Mouse (Mus musculus): ENCODE measurements at regions not wholly inside any gene's neighbourhood (a gene's known extent, or its start where the extent isn't known, plus 50 kb on each side); places are given as distances from the start of the nearest gene placed in this dataset.
"Not testable (repeated sequence)": the region's sequence is repeated elsewhere in the genome, so short reads cannot be mapped to it uniquely, and the experiment has no call there.

GRCm38 (mm10) chr6:140243411-140244151, 180.3 kb upstream of the Plekha5 start:
- intact Hi-C loops (cut with DNase I) = no loop called here
- DNase-seq = no peak

- intact Hi-C loops (cut with DNase I) = no loop called here
- no peak for DNase-seq
These were observed 184.5 kb upstream of the Plekha5 start for GRCm38 (mm10) chr6:140239356-140239755.

- DNase-seq = no peak
- intact Hi-C loops (cut with DNase I) = no loop called here
These were observed 190.3 kb upstream of the Plcz1 start for GRCm38 (mm10) chr6:140231537-140231936.

- DNase-seq = peak; percentile 66 to 75
- intact Hi-C loops (cut with DNase I) = no loop called here
These were observed 188.0 kb upstream of the Plcz1 start for GRCm38 (mm10) chr6:140229295-140229694.

GRCm38 (mm10) chr6:140228741-140229140, 187.5 kb upstream of the Plcz1 start:
- no peak for DNase-seq
- intact Hi-C loops (cut with DNase I) = no loop called here

- intact Hi-C loops (cut with DNase I) = no loop called here
These were observed 181.5 kb upstream of the Plcz1 start for GRCm38 (mm10) chr6:140222534-140223324.

GRCm38 (mm10) chr6:140221653-140222272, 180.5 kb upstream of the Plcz1 start:
- no peak for DNase-seq
- intact Hi-C loops (cut with DNase I) = no loop called here

More at GRCm38 (mm10) chr6:140222534-140223324, 181.5 kb upstream of the Plcz1 start:
- DNase-seq = no peak

GRCm38 (mm10) chr6:140218789-140219188, 177.5 kb upstream of the Plcz1 start:
- DNase-seq = no peak
- intact Hi-C loops (cut with DNase I) = no loop called here

GRCm38 (mm10) chr6:140212403-140212802, 171.1 kb upstream of the Plcz1 start:
- intact Hi-C loops (cut with DNase I) = no loop called here
- no peak for DNase-seq

- DNase-seq = no peak
- intact Hi-C loops (cut with DNase I) = no loop called here
These were observed 168.9 kb upstream of the Plcz1 start for GRCm38 (mm10) chr6:140210141-140210540.

GRCm38 (mm10) chr6:140209083-140209482, 167.8 kb upstream of the Plcz1 start:
- DNase-seq = peak in 1 of 2 experiments; percentile 25
- intact Hi-C loops (cut with DNase I) = no loop called here

GRCm38 (mm10) chr6:140208375-140208774, 167.1 kb upstream of the Plcz1 start:
- DNase-seq = peak in 1 of 2 experiments; percentile 28
- intact Hi-C loops (cut with DNase I) = no loop called here

- DNase-seq; intact Hi-C loops (cut with DNase I): not testable (repeated sequence)
These were observed 165.4 kb upstream of the Plcz1 start for GRCm38 (mm10) chr6:140206676-140207075.

GRCm38 (mm10) chr6:140201356-140201755, 160.1 kb upstream of the Plcz1 start:
- DNase-seq = no peak
- intact Hi-C loops (cut with DNase I) = no loop called here

- intact Hi-C loops (cut with DNase I) = no loop called here
- no peak for DNase-seq
These were observed 159.1 kb upstream of the Plcz1 start for GRCm38 (mm10) chr6:140200322-140200721.

GRCm38 (mm10) chr6:140198036-140198435, 156.8 kb upstream of the Plcz1 start:
- intact Hi-C loops (cut with DNase I) = no loop called here
- no peak for DNase-seq

GRCm38 (mm10) chr6:140197113-140197675, 155.9 kb upstream of the Plcz1 start:
- no peak for DNase-seq
- intact Hi-C loops (cut with DNase I) = no loop called here

- no peak for DNase-seq
- intact Hi-C loops (cut with DNase I) = no loop called here
These were observed 153.0 kb upstream of the Plcz1 start for GRCm38 (mm10) chr6:140194276-140194675.

- peak; percentile 74 to 76 for DNase-seq
- intact Hi-C loops (cut with DNase I) = no loop called here
These were observed 152.1 kb upstream of the Plcz1 start for GRCm38 (mm10) chr6:140193084-140193939.

- DNase-seq = no peak
- intact Hi-C loops (cut with DNase I) = no loop called here
These were observed 151.3 kb upstream of the Plcz1 start for GRCm38 (mm10) chr6:140192526-140192925.

Data from heart, postnatal 10 days (tissue).